Mouse (Mus musculus): ENCODE results near the gene Tmem179b. TPM values are rescaled to one million over a fixed set of nuclear protein-coding genes. Genes with fewer than 3 reads are reported as not detected.
"Not testable (repeated sequence)": the region's sequence is repeated elsewhere in the genome, so short reads cannot be mapped to it uniquely, and the experiment has no call there.

The Tmem179b gene
- polyA plus RNA-seq, 1 experiment from 2014 or later: 120 TPM

DNA sequence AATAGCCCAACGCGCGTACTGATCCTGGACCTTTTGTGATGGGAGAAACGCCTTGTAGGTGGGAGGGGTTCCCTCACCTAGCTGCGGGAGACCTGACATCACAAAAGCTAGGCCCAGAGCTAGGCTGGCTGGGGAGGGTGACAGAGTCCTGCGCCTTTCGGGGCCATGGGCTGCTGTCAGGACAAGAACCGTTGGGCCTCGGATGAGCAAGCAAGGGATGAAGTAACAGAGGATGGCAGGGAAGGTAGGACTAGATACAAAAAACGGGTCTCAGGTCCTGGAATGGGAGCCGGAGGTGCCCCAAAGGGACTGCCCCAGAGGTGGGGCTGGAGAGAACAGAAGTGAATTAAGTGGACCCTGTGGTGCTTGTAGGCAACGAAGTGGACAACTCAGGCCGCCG, 33.7 kb downstream of the Tmem179b start, which contains the start of gene 1700092M07Rik:
Gene 1700092M07Rik (plus strand): TSS at position 116 of the 400 bp plus-strand sequence.
- H3K36me3 ChIP-seq (ENCODE audit: control insufficient read depth, insufficient read depth, low read length): peaks cover 4% of the 10 kb centered on the region
- no peaks in the 10 kb centered on the region for H3K9me3 ChIP-seq (ENCODE audit: control insufficient read depth, low read length)
- 60% methylated on average over 14 of the region's 14 CpGs for WGBS
- peak within 1 kb of the TSS; percentile 96 for H3K4me3 ChIP-seq (ENCODE audit: low read length)
- peak within 1 kb of the TSS; percentile 93 for H3K9ac ChIP-seq (ENCODE audit: low read depth, low read length)
- ATAC-seq: no peak
- peak within 1 kb of the TSS; percentile 50 for H3K4me2 ChIP-seq (ENCODE audit: low read depth, low read length)
- no peaks in the 10 kb centered on the region for H3K27me3 ChIP-seq (replicated peaks; ENCODE audit: control insufficient read depth, insufficient read depth, low read length)
- H3K4me1 ChIP-seq (ENCODE audit: control insufficient read depth, insufficient read depth, low read length): peaks cover 18% of the 10 kb centered on the region
- peak within 1 kb of the TSS; percentile 98 for H3K27ac ChIP-seq (ENCODE audit: low read length)

- Histone ChIP-seq H3K27me3 (replicated peaks; ENCODE audit: control insufficient read depth, insufficient read depth, low read length) (no peaks in the 10 kb centered on the region), H3K9ac (ENCODE audit: low read depth, low read length) (no peak overlapping the region), H3K9me3 (ENCODE audit: control insufficient read depth, low read length) (no peaks in the 10 kb centered on the region), H3K4me3 (ENCODE audit: low read length) (no peak overlapping the region), H3K4me2 (ENCODE audit: low read depth, low read length) (no peak overlapping the region), H3K27ac (ENCODE audit: low read length) (no peak overlapping the region), H3K36me3 (ENCODE audit: control insufficient read depth, insufficient read depth, low read length) (peaks cover 4% of the 10 kb centered on the region), H3K4me1 (ENCODE audit: control insufficient read depth, insufficient read depth, low read length) (peaks cover 20% of the 10 kb centered on the region)
- ATAC-seq: no peak
- 89% methylated on average over 6 of the region's 6 CpGs for WGBS
These were observed 34.6 kb downstream of the Tmem179b start for GRCm38 (mm10) chr19:8739646-8740045.

GRCm38 (mm10) chr19:8738911-8739310, 35.4 kb downstream of the Tmem179b start:
- Histone ChIP-seq H3K4me2 (ENCODE audit: low read depth, low read length) (no peak overlapping the region), H3K27ac (ENCODE audit: low read length) (no peak overlapping the region), H3K4me3 (ENCODE audit: low read length) (no peak overlapping the region), H3K9me3 (ENCODE audit: control insufficient read depth, low read length) (no peaks in the 10 kb centered on the region), H3K36me3 (ENCODE audit: control insufficient read depth, insufficient read depth, low read length) (peaks cover 4% of the 10 kb centered on the region), H3K4me1 (ENCODE audit: control insufficient read depth, insufficient read depth, low read length) (peaks cover 20% of the 10 kb centered on the region), H3K9ac (ENCODE audit: low read depth, low read length) (no peak overlapping the region), H3K27me3 (replicated peaks; ENCODE audit: control insufficient read depth, insufficient read depth, low read length) (no peaks in the 10 kb centered on the region)
- ATAC-seq: no peak
- 93% methylated on average over 7 of the region's 7 CpGs for WGBS

DNA sequence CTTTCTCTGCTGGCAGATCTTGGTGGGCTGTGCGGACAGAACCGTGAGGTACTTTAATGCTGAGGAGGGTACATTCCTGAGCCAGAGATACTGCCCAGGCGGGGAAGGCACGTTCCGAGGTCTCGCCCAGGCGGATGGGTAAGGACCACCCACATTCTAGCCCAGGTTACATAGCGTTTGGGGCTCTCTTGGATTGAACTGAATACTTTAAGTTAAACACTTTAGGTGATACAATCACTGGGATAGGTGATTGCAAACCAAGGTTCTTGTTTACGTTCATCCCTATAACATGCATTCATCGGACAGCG, 38.2 kb downstream of the Tmem179b start:
- no peaks in the 10 kb centered on the region for H3K27me3 ChIP-seq (replicated peaks; ENCODE audit: control insufficient read depth, insufficient read depth, low read length)
- peaks cover 4% of the 10 kb centered on the region for H3K36me3 ChIP-seq (ENCODE audit: control insufficient read depth, insufficient read depth, low read length)
- H3K27ac ChIP-seq (ENCODE audit: low read length): peak overlapping the region; percentile 14; the same call in 1 of the 2 replicates
- H3K4me2 ChIP-seq (ENCODE audit: low read depth, low read length): peak overlapping the region; percentile 92
- H3K4me3 ChIP-seq (ENCODE audit: low read length): peak overlapping the region; percentile 95
- H3K4me1 ChIP-seq (ENCODE audit: control insufficient read depth, insufficient read depth, low read length): peaks cover 13% of the 10 kb centered on the region
- peak overlapping the region; percentile 88 for H3K9ac ChIP-seq (ENCODE audit: low read depth, low read length)
- no peaks in the 10 kb centered on the region for H3K9me3 ChIP-seq (ENCODE audit: control insufficient read depth, low read length)
- ATAC-seq: peak; percentile 39; the same call in 1 of the 2 replicates
- WGBS: 1% methylated on average over 11 of the region's 11 CpGs

GRCm38 (mm10) chr19:8735389-8736159, 38.7 kb downstream of the Tmem179b start, which contains the start of gene Wdr74:
Wdr74 (plus strand) TSS chr19:8735827.
- Histone ChIP-seq H3K9me3 (ENCODE audit: control insufficient read depth, low read length) (no peaks in the 10 kb centered on the region), H3K27ac (ENCODE audit: low read length) (peak within 1 kb of the TSS; percentile 23; the same call in 1 of the 2 replicates)

DNA sequence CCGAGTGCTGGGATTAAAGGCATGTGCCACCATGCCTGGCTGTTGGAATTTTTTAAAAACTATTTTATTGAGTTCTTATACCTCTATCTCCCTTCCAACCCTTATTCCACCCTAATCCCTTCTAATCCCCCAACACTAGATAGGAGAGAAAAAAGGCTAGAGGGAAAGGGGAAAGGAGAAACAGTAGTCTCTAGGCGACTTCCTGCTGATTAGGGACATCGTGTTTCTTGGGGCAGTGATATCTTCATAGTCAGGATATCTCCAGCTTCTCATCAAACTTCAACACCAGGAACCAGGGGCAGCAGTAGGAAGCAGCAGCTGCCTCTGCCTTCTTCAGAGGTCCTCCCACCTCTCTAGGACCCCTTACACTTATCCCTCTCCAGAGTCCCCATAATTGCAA, 39.9 kb downstream of the Tmem179b start:
- no peak for ATAC-seq

More at GRCm38 (mm10) chr19:8735389-8736159, 38.7 kb downstream of the Tmem179b start, which contains the start of gene Wdr74:
- peaks cover 9% of the 10 kb centered on the region for H3K4me1 ChIP-seq (ENCODE audit: control insufficient read depth, insufficient read depth, low read length)
- peak within 1 kb of the TSS; percentile 92 for H3K4me2 ChIP-seq (ENCODE audit: low read depth, low read length)
- WGBS: under 1% methylated on average over 32 of the region's 32 CpGs
- peaks cover 2% of the 10 kb centered on the region for H3K36me3 ChIP-seq (ENCODE audit: control insufficient read depth, insufficient read depth, low read length)
- H3K9ac ChIP-seq (ENCODE audit: low read depth, low read length): peak within 1 kb of the TSS; percentile 88
- H3K4me3 ChIP-seq (ENCODE audit: low read length): peak within 1 kb of the TSS; percentile 95
- ATAC-seq: peak; percentile 95
- no peaks in the 10 kb centered on the region for H3K27me3 ChIP-seq (replicated peaks; ENCODE audit: control insufficient read depth, insufficient read depth, low read length)

GRCm38 (mm10) chr19:8728335-8729099, 45.8 kb downstream of the Tmem179b start:
- not testable (repeated sequence) for H3K27ac ChIP-seq (ENCODE audit: low read length); H3K9me3 ChIP-seq (ENCODE audit: control insufficient read depth, low read length); H3K9ac ChIP-seq (ENCODE audit: low read depth, low read length); H3K36me3 ChIP-seq (ENCODE audit: control insufficient read depth, insufficient read depth, low read length); H3K27me3 ChIP-seq (replicated peaks; ENCODE audit: control insufficient read depth, insufficient read depth, low read length); H3K4me2 ChIP-seq (ENCODE audit: low read depth, low read length); ATAC-seq; H3K4me1 ChIP-seq (ENCODE audit: control insufficient read depth, insufficient read depth, low read length); H3K4me3 ChIP-seq (ENCODE audit: low read length)
- WGBS: 45% methylated on average over 3 of the region's 3 CpGs

More for the DNA sequence above, 39.9 kb downstream of the Tmem179b start:
- peaks cover 4% of the 10 kb centered on the region for H3K4me1 ChIP-seq (ENCODE audit: control insufficient read depth, insufficient read depth, low read length)
- no peaks in the 10 kb centered on the region; the same call in 1 of the 2 replicates for H3K36me3 ChIP-seq (ENCODE audit: control insufficient read depth, insufficient read depth, low read length)
- H3K9me3 ChIP-seq (ENCODE audit: control insufficient read depth, low read length): no peaks in the 10 kb centered on the region
- H3K4me2 ChIP-seq (ENCODE audit: low read depth, low read length): no peak overlapping the region
- no peak overlapping the region for H3K27ac ChIP-seq (ENCODE audit: low read length)
- WGBS: 69% methylated on average over 3 of the region's 3 CpGs
- H3K9ac ChIP-seq (ENCODE audit: low read depth, low read length): no peak overlapping the region
- no peaks in the 10 kb centered on the region for H3K27me3 ChIP-seq (replicated peaks; ENCODE audit: control insufficient read depth, insufficient read depth, low read length)
- H3K4me3 ChIP-seq (ENCODE audit: low read length): no peak overlapping the region

- H3K4me2 ChIP-seq (ENCODE audit: low read depth, low read length): no peak overlapping the region
- WGBS: 23% methylated on average over 5 of the region's 5 CpGs
These were observed 46.7 kb downstream of the Tmem179b start for GRCm38 (mm10) chr19:8727495-8728114.

More at GRCm38 (mm10) chr19:8727495-8728114, 46.7 kb downstream of the Tmem179b start:
- Histone ChIP-seq H3K9me3 (ENCODE audit: control insufficient read depth, low read length) (no peaks in the 10 kb centered on the region), H3K4me3 (ENCODE audit: low read length) (no peak overlapping the region), H3K36me3 (ENCODE audit: control insufficient read depth, insufficient read depth, low read length) (peaks cover 3% of the 10 kb centered on the region; the same call in 1 of the 2 replicates), H3K4me1 (ENCODE audit: control insufficient read depth, insufficient read depth, low read length) (peaks cover 9% of the 10 kb centered on the region; the same call in 1 of the 2 replicates), H3K27ac (ENCODE audit: low read length) (no peak overlapping the region), H3K27me3 (replicated peaks; ENCODE audit: control insufficient read depth, insufficient read depth, low read length) (no peaks in the 10 kb centered on the region), H3K9ac (ENCODE audit: low read depth, low read length) (no peak overlapping the region)
- no peak for ATAC-seq
